Mouse (Mus musculus) megakaryocyte, embryonic 14.5 days (primary cell): ENCODE measurements around the gene Pde1c. TPM values are rescaled to one million over a fixed set of nuclear protein-coding genes. Genes with fewer than 3 reads are reported as not detected.

Source experiments
- H3K27me3 ChIP-seq: replicated peaks from 2 replicates; pipeline ENCODE3; 2012; ENCODE audit warnings: inconsistent platforms
- H3K36me3 ChIP-seq: replicated peaks from 2 replicates; pipeline ENCODE3; 2012; ENCODE audit warnings: low read length, inconsistent platforms, mixed read lengths
- H3K4me1 ChIP-seq: 2 replicates; pipeline ENCODE4 v1.6.1; 2012; ENCODE audit warnings: inconsistent platforms
- H3K4me3 ChIP-seq: replicated peaks from 2 replicates; pipeline ENCODE3; 2012; ENCODE audit warnings: moderate library complexity, mild to moderate bottlenecking, inconsistent platforms
- H3K9me3 ChIP-seq: 2 replicates; pipeline ENCODE4 v1.6.1; 2012; ENCODE audit warnings: inconsistent platforms
- FLI1 ChIP-seq: IDR thresholded peaks from 2 replicates; pipeline ENCODE4 v1.6.1; 2012; ENCODE audit warnings: low read length, inconsistent platforms, mixed read lengths
- GATA1 ChIP-seq: IDR thresholded peaks from 3 replicates; pipeline ENCODE4 v1.6.1; 2012; ENCODE audit warnings: mixed read lengths, low read length, inconsistent platforms, borderline replicate concordance
- polyA plus RNA-seq: library from polyadenylated mRNA; stranded (reverse); fragments of >175 nt; gene quantifications from 2 replicates; pipeline ENCODE4 v1.2.3, GENCODE M21; 2012; ENCODE audit warnings: low replicate concordance; ENCODE audit not compliant: insufficient read depth

Gene Pde1c
- polyA plus RNA-seq, 1 experiment = 0.62 TPM

- no peak overlapping the region for H3K4me3 ChIP-seq
- TF ChIP-seq GATA1 (no peak), FLI1 (no peak)
- H3K36me3 ChIP-seq = no peaks in the 10 kb centered on the region
- no peaks in the 10 kb centered on the region for H3K27me3 ChIP-seq
- no peaks in the 10 kb centered on the region for H3K9me3 ChIP-seq
- no peaks in the 10 kb centered on the region for H3K4me1 ChIP-seq
Observed at GRCm38 (mm10) chr6:56345082-56345481, 223.8 kb downstream of the Pde1c start.

GRCm38 (mm10) chr6:56342005-56342404 lies 226.9 kb downstream of the Pde1c start:
- H3K27me3 ChIP-seq = no peaks in the 10 kb centered on the region
- no peak overlapping the region for H3K4me3 ChIP-seq
- no peaks in the 10 kb centered on the region for H3K4me1 ChIP-seq
- no peaks in the 10 kb centered on the region for H3K9me3 ChIP-seq
- TF ChIP-seq FLI1 = no peak
- no peak for TF ChIP-seq GATA1
- no peaks in the 10 kb centered on the region for H3K36me3 ChIP-seq

GRCm38 (mm10) chr6:56335811-56336446 lies 233.0 kb downstream of the Pde1c start:
- H3K4me1 ChIP-seq = no peaks in the 10 kb centered on the region
- H3K4me3 ChIP-seq = no peak overlapping the region
- no peaks in the 10 kb centered on the region for H3K36me3 ChIP-seq
- 0 out of 2 replicates have a peak, but pooled peaks cover 4% of the 10 kb centered on the region for H3K9me3 ChIP-seq
- TF ChIP-seq FLI1 (no peak), GATA1 (no peak)
- no peaks in the 10 kb centered on the region for H3K27me3 ChIP-seq

- TF ChIP-seq GATA1 = no peak
- no peak for TF ChIP-seq FLI1
- Histone ChIP-seq H3K4me1 (no peaks in the 10 kb centered on the region), H3K36me3 (no peaks in the 10 kb centered on the region), H3K27me3 (no peaks in the 10 kb centered on the region), H3K9me3 (0 out of 2 replicates have a peak, but pooled peaks cover 4% of the 10 kb centered on the region), H3K4me3 (no peak overlapping the region)
Observed at GRCm38 (mm10) chr6:56332149-56332548, 236.8 kb downstream of the Pde1c start.

GRCm38 (mm10) chr6:56331432-56331831 lies 237.5 kb downstream of the Pde1c start:
- H3K4me3 ChIP-seq = no peak overlapping the region
- H3K4me1 ChIP-seq = no peaks in the 10 kb centered on the region
- TF ChIP-seq FLI1 = no peak
- no peak for TF ChIP-seq GATA1
- H3K36me3 ChIP-seq = no peaks in the 10 kb centered on the region
- H3K27me3 ChIP-seq = no peaks in the 10 kb centered on the region
- H3K9me3 ChIP-seq = 0 out of 2 replicates have a peak, but pooled peaks cover 4% of the 10 kb centered on the region

- TF ChIP-seq GATA1 (no peak), FLI1 (no peak)
- Histone ChIP-seq H3K4me1 (no peaks in the 10 kb centered on the region), H3K9me3 (no peaks in the 10 kb centered on the region)
Observed at GRCm38 (mm10) chr6:56328103-56328502, 240.8 kb downstream of the Pde1c start.

GRCm38 (mm10) chr6:56322799-56323198 lies 246.1 kb downstream of the Pde1c start:
- H3K4me3 ChIP-seq = no peak overlapping the region
- H3K9me3 ChIP-seq = 0 out of 2 replicates have a peak, but pooled peaks cover 3% of the 10 kb centered on the region
- no peaks in the 10 kb centered on the region for H3K36me3 ChIP-seq
- 0 out of 2 replicates have a peak, but pooled peaks cover 3% of the 10 kb centered on the region for H3K4me1 ChIP-seq
- no peaks in the 10 kb centered on the region for H3K27me3 ChIP-seq
- TF ChIP-seq GATA1 = no peak
- no peak for TF ChIP-seq FLI1

More at GRCm38 (mm10) chr6:56328103-56328502, 240.8 kb downstream of the Pde1c start:
- no peak overlapping the region for H3K4me3 ChIP-seq
- H3K36me3 ChIP-seq = no peaks in the 10 kb centered on the region
- H3K27me3 ChIP-seq = no peaks in the 10 kb centered on the region

GRCm38 (mm10) chr6:56310318-56310717 lies 258.6 kb downstream of the Pde1c start:
- Histone ChIP-seq H3K4me1 (no peaks in the 10 kb centered on the region), H3K27me3 (no peaks in the 10 kb centered on the region), H3K4me3 (no peak overlapping the region), H3K9me3 (0 out of 2 replicates have a peak, but pooled peaks cover 3% of the 10 kb centered on the region), H3K36me3 (no peaks in the 10 kb centered on the region)
- TF ChIP-seq FLI1 (no peak), GATA1 (no peak)

GRCm38 (mm10) chr6:56306066-56306465 lies 262.8 kb downstream of the Pde1c start:
- Histone ChIP-seq H3K36me3 (no peaks in the 10 kb centered on the region), H3K9me3 (0 out of 2 replicates have a peak, but pooled peaks cover 3% of the 10 kb centered on the region), H3K4me1 (no peaks in the 10 kb centered on the region), H3K27me3 (no peaks in the 10 kb centered on the region), H3K4me3 (no peak overlapping the region)
- TF ChIP-seq FLI1 = no peak
- TF ChIP-seq GATA1 = no peak

- no peaks in the 10 kb centered on the region for H3K4me1 ChIP-seq
- no peak overlapping the region for H3K4me3 ChIP-seq
- H3K27me3 ChIP-seq = no peaks in the 10 kb centered on the region
- TF ChIP-seq GATA1 (no peak), FLI1 (no peak)
- H3K9me3 ChIP-seq = no peaks in the 10 kb centered on the region
- no peaks in the 10 kb centered on the region for H3K36me3 ChIP-seq
Observed at GRCm38 (mm10) chr6:56292176-56292575, 276.7 kb downstream of the Pde1c start.
